Mouse (Mus musculus) kidney, embryonic 14.5 days (tissue): Measurements from ENCODE around the gene Esr2. TPM values are rescaled to one million over a fixed set of nuclear protein-coding genes. Genes with fewer than 3 reads are reported as not detected.
"Not testable (repeated sequence)": the region's sequence is repeated elsewhere in the genome, so short reads cannot be mapped to it uniquely, and the experiment has no call there.

Source experiments
- ATAC-seq: fragments of 200-750 bp; cut with Nextera tagmentation; 2 replicates; pipeline ENCODE4 v1.8.0; 2017; ENCODE audit warnings: moderate number of reproducible peaks, mild to moderate bottlenecking, moderate TSS enrichment, moderate library complexity; ENCODE audit not compliant: low FRiP score, low TSS enrichment
- H3K27ac ChIP-seq: fragments of 300-500 bp; sonication (generic); 2 replicates; pipeline ENCODE4 v1.5.1; 2014; ENCODE audit warnings: low read depth, mild to moderate bottlenecking, low read length, moderate library complexity, mixed read lengths
- H3K27me3 ChIP-seq: fragments of 300-500 bp; sonication (generic); 2 replicates; pipeline ENCODE4 v1.6.1; 2014; ENCODE audit warnings: mild to moderate bottlenecking, low read length; ENCODE audit not compliant: control insufficient read depth, insufficient read depth
- H3K36me3 ChIP-seq: fragments of 300-500 bp; sonication (generic); 2 replicates; pipeline ENCODE4 v1.6.1; 2014; ENCODE audit warnings: low read length, mixed read lengths; ENCODE audit not compliant: control insufficient read depth, insufficient read depth
- H3K4me1 ChIP-seq: fragments of 300-500 bp; sonication (generic); 2 replicates; pipeline ENCODE4 v1.6.1; 2014; ENCODE audit warnings: low read length, mixed read lengths; ENCODE audit not compliant: control insufficient read depth, insufficient read depth
- H3K4me2 ChIP-seq: fragments of 300-500 bp; sonication (generic); replicated peaks from 2 replicates; pipeline ENCODE4 v1.6.1; 2014; ENCODE audit warnings: low read depth, mild to moderate bottlenecking, low read length
- H3K4me3 ChIP-seq: fragments of 300-500 bp; sonication (generic); 2 replicates; pipeline ENCODE4 v1.5.1; 2014; ENCODE audit warnings: mild to moderate bottlenecking, low read length
- H3K9ac ChIP-seq: fragments of 300-500 bp; sonication (generic); 2 replicates; pipeline ENCODE4 v1.6.1; 2014; ENCODE audit warnings: low read depth, mild to moderate bottlenecking, low read length, moderate library complexity
- H3K9me3 ChIP-seq: fragments of 300-500 bp; sonication (generic); 2 replicates; pipeline ENCODE4 v1.6.1; 2016; ENCODE audit warnings: low read length; ENCODE audit not compliant: control insufficient read depth
- WGBS: fragments of 180-500 bp; shearing (Covaris S2); extraction: QIAGEN DNeasy Blood & Tissue Kit; methylation state at CpG from one replicate; pipeline ENCODE4 v1.1.7; 2014; 5-methylcytosine and 5-hydroxymethylcytosine counted together
- polyA plus RNA-seq: library from polyadenylated mRNA; unstranded; fragments of >200 nt; fragmentation: Nextera tagmentation; extraction: Ambion mirVana; gene quantifications from 2 replicates; pipeline ENCODE4 v1.2.1, GENCODE M21; 2014

Gene Esr2
- 0.39 and 0.57 TPM in 2 replicates for polyA plus RNA-seq

DNA sequence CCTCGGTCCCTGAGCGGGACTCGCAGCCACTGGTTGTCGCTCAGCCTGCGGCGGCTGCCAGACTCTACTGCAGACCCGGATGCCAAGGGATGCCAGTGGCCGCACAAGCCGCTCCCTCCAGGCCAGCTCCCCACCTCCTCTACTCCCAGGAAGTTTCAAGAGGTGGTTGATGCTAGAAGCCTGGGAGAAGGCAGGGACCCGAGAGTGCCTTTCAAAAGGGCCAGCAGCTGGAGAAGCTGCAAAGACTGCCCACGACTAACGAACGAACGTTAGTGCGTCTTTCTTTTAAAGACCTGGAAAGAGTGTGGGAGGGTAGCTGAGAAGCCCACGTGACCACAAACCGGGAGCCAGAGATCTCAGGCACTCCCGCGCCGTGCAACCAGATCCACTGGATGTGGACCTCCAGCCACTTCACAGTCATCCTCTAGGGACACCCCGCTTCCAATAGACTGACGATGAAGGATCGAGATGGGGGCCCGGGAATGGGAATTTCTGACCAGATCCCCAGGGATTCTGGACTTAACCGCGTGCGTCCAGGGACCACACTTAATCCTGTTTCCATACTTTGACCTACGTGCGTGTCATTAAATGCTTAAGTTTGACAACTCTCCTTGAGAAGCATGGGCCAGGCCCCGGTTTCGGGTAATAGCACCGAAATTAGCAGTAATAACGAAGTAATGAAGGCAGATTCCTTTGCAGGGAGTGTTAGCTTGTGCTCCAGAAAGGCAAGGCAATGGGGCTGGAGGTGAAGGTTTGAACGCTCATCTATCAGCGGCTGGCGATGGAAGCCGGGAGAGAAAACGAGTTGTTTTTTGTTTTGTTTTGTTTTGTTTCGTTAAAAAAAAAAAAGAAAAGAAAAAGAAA is at the start of gene Esr2:
Gene Esr2 (minus strand): TSS at position 260 of the 864 bp plus-strand sequence.
- no peaks in the 10 kb centered on the region for H3K36me3 ChIP-seq
- peak within 1 kb of the TSS; percentile 46 for H3K4me3 ChIP-seq
- ATAC-seq: peak; percentile 87
- peak within 1 kb of the TSS; percentile 47 for H3K9ac ChIP-seq
- no peaks in the 10 kb centered on the region; the same call in 1 of the 2 replicates for H3K27me3 ChIP-seq
- peak within 1 kb of the TSS; percentile 96 for H3K4me2 ChIP-seq
- no peaks in the 10 kb centered on the region for H3K9me3 ChIP-seq
- no peaks in the 10 kb centered on the region for H3K4me1 ChIP-seq
- no peak within 1 kb of the TSS for H3K27ac ChIP-seq
- WGBS: under 1% methylated on average over 39 of the region's 39 CpGs

DNA sequence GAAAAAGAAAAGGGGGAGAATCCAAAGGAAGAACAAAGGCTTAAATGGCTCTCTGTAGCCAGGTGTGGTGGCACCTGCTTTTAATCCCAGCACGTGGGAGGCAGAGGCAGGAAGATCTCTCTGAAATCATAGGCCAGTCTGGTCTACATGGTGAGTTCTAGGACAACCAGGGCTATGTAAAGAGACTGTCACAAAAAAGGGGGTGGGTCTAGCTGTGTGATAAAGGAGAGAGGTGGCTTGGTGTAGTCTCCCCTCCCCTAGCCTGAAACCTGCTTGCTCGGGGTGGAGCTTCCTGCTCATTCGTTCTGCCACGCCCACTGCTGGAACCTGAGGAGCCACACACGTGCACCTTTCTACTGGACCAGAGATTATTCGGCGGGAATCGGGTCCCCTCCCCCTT is 45.0 kb upstream of the Esr2 start:
- not testable (repeated sequence) for H3K4me2 ChIP-seq, H3K9ac ChIP-seq, H3K36me3 ChIP-seq, H3K9me3 ChIP-seq, H3K4me1 ChIP-seq, H3K4me3 ChIP-seq, ATAC-seq, H3K27me3 ChIP-seq, H3K27ac ChIP-seq
- WGBS: 72% methylated on average over 2 of the region's 8 CpGs

DNA sequence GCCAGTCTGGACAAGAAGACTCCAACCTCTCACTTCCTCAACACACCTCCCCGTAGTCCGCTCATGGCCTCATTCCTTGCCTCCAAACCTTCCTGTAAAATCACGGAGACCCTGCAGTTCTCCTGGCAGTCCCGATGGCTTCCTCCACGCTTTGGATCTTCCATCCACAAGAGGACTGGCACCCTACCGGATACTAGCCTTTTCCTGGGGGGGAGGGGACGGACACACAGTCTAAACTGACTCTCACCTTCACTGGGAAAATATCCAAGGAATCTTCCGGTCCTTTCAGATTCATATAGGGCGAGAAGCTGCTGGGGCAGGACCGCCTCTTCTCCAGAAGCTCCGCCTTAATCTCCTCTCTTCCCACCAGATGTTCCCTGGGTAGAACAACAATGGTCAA is 39.7 kb upstream of the Esr2 start:
- 79% methylated on average over 11 of the region's 11 CpGs for WGBS
- H3K27ac ChIP-seq: no peak overlapping the region
- no peak for ATAC-seq

DNA sequence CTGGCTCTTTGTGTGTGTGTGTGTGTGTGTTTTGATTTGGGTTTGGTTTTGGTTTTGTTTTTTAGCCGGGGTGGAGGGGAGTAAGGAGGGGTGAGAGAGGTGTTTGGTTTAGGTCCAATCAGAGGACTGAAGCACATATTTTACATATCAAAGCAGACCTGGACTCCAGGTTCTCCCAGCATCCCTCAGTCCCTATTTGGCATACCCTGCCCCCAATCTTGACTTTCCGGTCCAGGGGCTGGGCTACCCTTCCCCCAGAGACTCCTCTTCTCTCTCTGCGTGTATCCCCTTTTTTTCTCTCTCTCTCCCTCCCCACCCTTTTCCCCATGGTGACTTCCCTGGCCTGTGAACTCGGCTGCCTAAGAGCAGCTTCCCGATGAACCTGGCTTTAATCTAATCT is 38.1 kb upstream of the Esr2 start:
- WGBS: 26% methylated on average over 5 of the region's 5 CpGs
- no peaks in the 10 kb centered on the region for H3K4me1 ChIP-seq
- H3K9ac ChIP-seq: no peak overlapping the region
- no peak overlapping the region for H3K4me3 ChIP-seq
- no peak for ATAC-seq
- no peak overlapping the region for H3K27ac ChIP-seq
- H3K9me3 ChIP-seq: no peaks in the 10 kb centered on the region
- H3K27me3 ChIP-seq: no peaks in the 10 kb centered on the region
- H3K36me3 ChIP-seq: no peaks in the 10 kb centered on the region
- H3K4me2 ChIP-seq: no peak overlapping the region

More for the DNA sequence above, 39.7 kb upstream of the Esr2 start:
- Histone ChIP-seq H3K27me3 (no peaks in the 10 kb centered on the region), H3K9ac (no peak overlapping the region), H3K4me1 (no peaks in the 10 kb centered on the region), H3K9me3 (no peaks in the 10 kb centered on the region), H3K4me2 (no peak overlapping the region), H3K36me3 (no peaks in the 10 kb centered on the region), H3K4me3 (no peak overlapping the region)

DNA sequence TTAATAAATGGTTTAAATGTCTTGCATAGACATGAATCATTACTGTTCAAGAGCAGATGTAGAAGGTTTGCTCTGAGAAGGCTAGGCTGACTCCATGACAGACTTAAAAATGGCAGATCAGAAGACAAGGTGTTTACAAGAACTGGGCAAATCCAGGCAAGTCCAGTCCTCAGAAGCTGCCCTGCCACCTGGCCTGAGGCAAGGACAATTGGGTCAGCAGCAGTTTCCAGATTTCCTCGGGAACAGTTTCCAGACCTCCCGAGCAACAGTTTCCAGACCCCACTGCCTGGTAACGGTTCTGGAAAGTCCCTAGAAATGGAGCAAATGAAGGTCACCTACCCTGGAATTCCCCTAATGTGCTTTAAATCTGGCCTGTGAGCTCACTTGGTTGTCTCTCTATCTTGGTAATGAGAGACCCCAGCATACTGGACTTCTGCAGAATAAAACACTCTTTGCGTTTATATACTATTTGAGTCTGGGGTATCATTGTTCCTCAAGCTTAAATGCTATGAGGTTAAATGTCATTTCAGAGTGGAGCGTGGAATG is 32.4 kb upstream of the Esr2 start:
- Histone ChIP-seq H3K4me1 (no peaks in the 10 kb centered on the region), H3K4me3 (no peak overlapping the region), H3K4me2 (no peak overlapping the region), H3K36me3 (no peaks in the 10 kb centered on the region), H3K27me3 (no peaks in the 10 kb centered on the region), H3K9me3 (no peaks in the 10 kb centered on the region), H3K27ac (no peak overlapping the region), H3K9ac (no peak overlapping the region)
- ATAC-seq: no peak
- 90% methylated on average over 5 of the region's 5 CpGs for WGBS

DNA sequence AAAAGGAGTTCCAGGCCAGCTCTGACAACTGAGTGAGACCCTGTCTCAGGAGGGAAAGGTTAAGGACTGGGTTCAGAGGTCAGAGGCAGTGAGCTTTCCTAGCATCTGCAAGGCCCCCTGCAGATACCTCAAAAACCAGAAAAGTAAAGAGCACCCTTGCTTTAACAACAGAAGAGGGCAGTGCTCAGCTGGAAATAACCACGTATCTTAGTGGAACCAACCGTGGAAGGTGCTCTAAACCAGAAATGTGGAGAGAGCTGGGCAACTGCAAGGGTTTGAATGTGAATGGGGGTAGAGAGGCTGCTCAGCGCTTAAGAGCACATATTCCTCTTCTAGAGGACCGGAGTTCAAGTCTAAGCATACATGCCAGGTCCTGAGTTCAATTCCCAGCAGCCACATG is 23.3 kb upstream of the Esr2 start:
- Histone ChIP-seq H3K36me3 (no peaks in the 10 kb centered on the region), H3K9me3 (no peaks in the 10 kb centered on the region), H3K9ac (no peak overlapping the region), H3K27ac (no peak overlapping the region), H3K4me2 (no peak overlapping the region), H3K4me1 (peaks cover 4% of the 10 kb centered on the region; the same call in 1 of the 2 replicates), H3K4me3 (no peak overlapping the region), H3K27me3 (no peaks in the 10 kb centered on the region)
- WGBS: 78% methylated on average over 4 of the region's 4 CpGs
- ATAC-seq: no peak

DNA sequence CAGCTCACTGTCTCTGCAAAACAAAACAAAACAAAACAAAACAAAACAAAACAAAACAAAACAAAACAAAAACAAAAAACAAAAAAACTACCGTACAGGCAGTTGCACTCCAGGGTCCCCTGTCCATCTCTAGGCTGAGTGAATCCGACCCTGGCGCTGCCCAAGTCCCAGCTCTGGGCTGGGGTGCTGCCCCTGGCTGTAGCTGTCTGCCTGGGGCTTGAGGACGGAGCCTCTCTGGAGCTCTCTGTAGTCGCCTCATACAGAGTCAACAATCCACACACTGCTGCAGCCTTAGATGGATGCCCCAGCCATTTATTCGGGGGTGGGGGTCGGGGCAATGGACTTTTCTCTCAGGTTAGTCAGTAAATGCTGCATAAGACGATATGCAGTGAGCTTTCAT is 20.0 kb upstream of the Esr2 start:
- H3K9me3 ChIP-seq: no peaks in the 10 kb centered on the region
- H3K27me3 ChIP-seq: no peaks in the 10 kb centered on the region
- H3K27ac ChIP-seq: no peak overlapping the region
- no peak overlapping the region; the same call in 1 of the 2 replicates for H3K9ac ChIP-seq
- no peaks in the 10 kb centered on the region for H3K36me3 ChIP-seq
- 48% methylated on average over 8 of the region's 8 CpGs for WGBS
- peak overlapping the region; percentile 87 for H3K4me2 ChIP-seq
- ATAC-seq: no peak
- H3K4me1 ChIP-seq: peaks cover 4% of the 10 kb centered on the region; the same call in 1 of the 2 replicates
- H3K4me3 ChIP-seq: peak overlapping the region; percentile 34; the same call in 1 of the 2 replicates

DNA sequence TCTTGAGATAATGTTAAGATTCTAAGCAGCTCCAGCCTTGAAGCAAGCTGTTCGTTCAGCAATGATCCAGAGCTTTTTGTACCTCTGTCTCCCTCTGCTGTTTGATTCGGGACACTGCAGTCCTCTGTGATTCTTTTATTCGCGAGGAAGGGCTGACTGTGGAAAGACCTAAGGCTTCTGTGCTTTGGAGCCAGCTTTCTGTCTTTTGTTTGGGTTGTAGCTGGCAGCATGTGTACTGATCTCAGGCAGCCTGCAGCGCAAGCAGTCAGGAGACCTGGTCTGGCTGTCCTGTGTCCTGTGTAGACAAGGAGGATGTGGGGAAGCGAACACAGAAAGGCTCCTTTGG is 19.6 kb upstream of the Esr2 start:
- peak overlapping the region; percentile 35; the same call in 1 of the 2 replicates for H3K9ac ChIP-seq

More for the DNA sequence above, 19.6 kb upstream of the Esr2 start:
- WGBS: 8% methylated on average over 6 of the region's 6 CpGs
- Histone ChIP-seq H3K27me3 (no peaks in the 10 kb centered on the region), H3K4me2 (peak overlapping the region; percentile 87), H3K4me1 (peaks cover 4% of the 10 kb centered on the region; the same call in 1 of the 2 replicates), H3K27ac (no peak overlapping the region), H3K36me3 (no peaks in the 10 kb centered on the region), H3K4me3 (peak overlapping the region; percentile 34), H3K9me3 (no peaks in the 10 kb centered on the region)
- ATAC-seq: peak; percentile 45
